Mouse (Mus musculus) adrenal gland, postnatal 10 days (tissue): Measurements from ENCODE around the gene Fnip1. TPM values are rescaled to one million over a fixed set of nuclear protein-coding genes. Genes with fewer than 3 reads are reported as not detected.

Source experiments
- DNase-seq: peaks from one replicate; pipeline ENCODE4 v3.0.0; 2021; ENCODE audit warnings: mixed read lengths
- total RNA-seq, 2 experiments: library from RNA; stranded (reverse); gene quantifications; 2 replicates each; pipeline ENCODE4 v1.2.3; 2021

Gene Fnip1
- total RNA-seq, 2 experiments from 2014 or later = 26.1 to 27.4 TPM

DNA sequence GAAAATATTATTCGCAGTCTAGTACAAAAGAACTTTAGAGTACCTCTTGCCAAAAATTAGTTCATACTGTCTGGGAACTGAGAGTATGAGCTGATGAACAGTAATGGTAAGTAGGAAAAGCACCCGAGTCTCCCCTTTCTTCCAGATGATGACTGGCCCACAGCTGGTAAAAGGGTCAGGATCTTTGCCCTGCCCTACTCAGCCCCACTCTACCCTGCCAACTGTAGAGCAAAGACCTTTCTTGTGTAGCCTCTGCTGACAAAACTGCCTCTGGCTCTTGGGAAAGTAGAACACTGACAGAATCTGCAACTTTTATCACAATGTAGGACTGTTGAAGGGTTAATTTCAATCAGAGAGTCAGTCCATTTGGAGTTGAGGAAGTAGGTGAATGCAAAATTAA lies 117.0 kb downstream of the Fnip1 start:
- DNase-seq = no peak

DNA sequence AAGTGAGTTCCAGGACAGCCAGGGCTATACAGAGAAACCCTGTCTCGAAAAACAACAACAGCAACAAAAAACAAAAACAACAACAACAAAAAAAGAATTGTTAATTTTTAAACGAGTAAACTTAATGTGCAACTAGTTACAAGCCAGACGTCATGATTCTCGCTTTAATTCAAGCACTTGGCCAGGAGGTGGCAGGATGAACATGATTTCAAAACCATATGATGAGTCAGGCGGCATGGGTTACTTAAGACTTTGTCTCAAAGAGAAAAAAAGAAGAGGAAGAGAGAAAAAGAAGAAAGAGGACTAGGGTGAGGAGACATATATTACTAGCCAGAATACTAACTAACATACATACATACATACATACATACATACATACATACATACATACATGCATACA lies 124.8 kb downstream of the Fnip1 start:
- DNase-seq = peak; percentile 35

Other genes with a start within 250 kb of the Fnip1 start
- not detected for gene Csf2, start 188.5 kb upstream of the Fnip1 start, total RNA-seq
- gene Il3, start 170.9 kb upstream of the Fnip1 start, total RNA-seq = not detected
- 1 to 10 TPM; 2.2 to 3.6 TPM for gene Acsl6, start 134.4 kb upstream of the Fnip1 start, total RNA-seq
- not detected for gene Meikin, start 67.5 kb upstream of the Fnip1 start, total RNA-seq
- gene Rapgef6, start 84.6 kb downstream of the Fnip1 start, total RNA-seq = 10 to 100 TPM; 24.9 to 28.0 TPM